Mouse (Mus musculus): ENCODE results near the gene Tomm40l.
A peak's percentile ranks its signal among the peaks of the same experiment; 100 is the strongest.

The Tomm40l gene

GRCm38 (mm10) chr1:171224857-171225256 lies 2.5 kb upstream of the Tomm40l start, which contains the start of gene Apoa2:
Apoa2 (plus strand) TSS chr1:171225054.
- no peak for DNase-seq

GRCm38 (mm10) chr1:171223796-171224195 lies 1.5 kb upstream of the Tomm40l start:
- no peak for DNase-seq

DNA sequence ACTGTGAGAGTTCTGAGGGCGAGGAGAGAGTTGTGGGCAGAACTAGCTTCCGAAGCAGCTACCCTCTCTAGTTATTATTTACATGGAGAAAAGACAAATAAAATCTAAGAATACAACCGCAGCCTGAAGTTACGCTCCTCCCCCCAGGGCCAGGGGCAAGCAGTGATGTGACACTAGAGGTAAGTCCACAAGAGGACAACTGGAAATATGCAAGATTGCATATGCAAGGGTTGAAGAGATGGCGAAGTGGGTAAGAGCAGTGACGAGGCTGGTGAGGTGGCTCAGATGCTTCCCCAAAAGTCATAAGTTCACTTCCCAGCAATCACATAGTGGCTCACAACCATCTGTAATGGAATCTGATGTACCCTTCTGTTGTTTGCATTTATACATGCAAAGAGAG lies 854 bp upstream of the Tomm40l start:
- DNase-seq: no peak

- peak; percentile 20 for DNase-seq
Observed at GRCm38 (mm10) chr1:171221281-171222193, 777 bp downstream of the Tomm40l start.

DNA sequence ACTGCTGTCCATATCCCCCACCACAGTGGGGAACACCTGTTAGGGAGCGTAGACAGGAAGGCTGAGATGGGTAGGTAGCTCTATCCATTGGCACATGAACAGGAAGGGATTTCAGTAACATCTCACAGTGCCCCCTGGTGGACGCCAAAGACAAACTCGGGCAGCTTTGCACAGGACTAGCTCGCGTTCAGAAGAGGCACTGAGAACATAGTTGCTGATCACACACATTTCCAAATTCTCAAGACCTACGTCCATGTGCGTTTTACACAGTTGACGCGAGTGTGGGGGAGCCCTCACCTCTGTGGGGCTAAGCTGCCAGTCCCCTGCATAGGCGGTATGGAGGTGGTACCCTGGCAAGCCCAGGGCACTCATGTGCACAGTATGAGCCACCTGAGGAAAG lies 1.4 kb downstream of the Tomm40l start:
- peak; percentile 90 for DNase-seq

DNA sequence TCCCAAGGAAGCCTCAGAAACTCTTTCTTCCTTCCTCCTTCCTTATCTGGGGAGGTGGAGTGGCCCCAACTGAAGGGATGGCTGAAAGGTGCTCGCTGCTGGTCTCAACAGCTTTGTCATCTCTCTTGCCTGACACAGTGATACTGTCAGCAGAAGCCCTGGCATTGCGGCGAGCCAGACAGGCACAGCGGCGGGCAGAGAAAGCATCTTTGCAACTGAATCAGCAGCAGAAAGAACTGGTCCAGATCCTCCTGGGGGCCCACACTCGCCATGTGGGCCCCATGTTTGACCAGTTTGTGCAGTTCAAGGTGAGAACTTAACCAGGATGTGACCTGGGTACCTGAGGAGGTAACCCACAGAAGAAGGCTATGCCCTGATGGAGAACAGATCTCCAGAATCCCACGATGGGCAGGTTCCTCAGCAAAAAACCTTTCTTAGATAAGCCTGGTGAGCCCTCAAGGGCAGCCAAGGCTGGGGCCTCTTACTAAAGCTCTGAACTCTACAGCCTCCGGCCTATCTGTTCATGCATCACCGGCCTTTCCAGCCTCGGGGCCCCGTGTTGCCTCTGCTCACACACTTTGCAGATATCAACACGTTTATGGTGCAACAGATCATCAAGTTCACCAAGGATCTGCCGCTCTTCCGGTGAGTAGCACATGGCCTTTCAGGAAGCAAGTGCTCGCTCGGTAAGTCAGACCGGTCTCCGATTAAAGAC lies 5.9 kb downstream of the Tomm40l start:
- DNase-seq: no peak

DNA sequence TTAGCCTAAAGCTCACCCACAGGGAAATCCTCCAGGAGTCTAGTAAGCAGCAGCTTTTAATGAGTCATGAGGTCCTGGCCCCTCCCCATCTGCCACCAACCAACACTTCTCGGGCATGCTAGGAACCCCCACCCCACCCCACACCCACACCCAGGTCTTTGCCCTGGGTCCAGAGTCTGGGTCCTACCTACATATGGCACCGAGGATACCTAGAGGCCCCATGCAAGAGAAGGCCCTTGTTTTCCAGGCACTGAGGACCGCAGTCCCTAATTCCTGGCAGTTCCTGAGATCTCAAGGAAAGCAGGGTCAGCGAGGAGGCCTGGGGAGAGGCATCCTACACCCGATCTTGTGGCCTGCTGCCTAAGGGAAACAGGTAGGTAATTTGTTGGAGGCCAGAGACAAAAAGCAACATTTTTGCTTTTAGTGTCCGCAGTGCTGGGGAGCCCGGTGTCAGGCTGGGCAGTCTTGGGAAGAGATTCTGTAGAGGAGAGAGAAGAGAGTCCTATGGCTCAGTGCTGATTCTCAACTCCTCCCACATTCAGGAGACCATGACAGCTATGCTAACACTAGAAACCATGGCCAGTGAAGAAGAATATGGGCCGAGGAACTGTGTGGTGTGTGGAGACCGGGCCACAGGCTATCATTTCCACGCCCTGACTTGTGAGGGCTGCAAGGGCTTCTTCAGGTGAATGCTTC lies 8.4 kb downstream of the Tomm40l start, which contains the start of gene Nr1i3:
Nr1i3 (plus strand) TSS at position 170 of the 696 bp plus-strand sequence.
- DNase-seq: no peak

DNA sequence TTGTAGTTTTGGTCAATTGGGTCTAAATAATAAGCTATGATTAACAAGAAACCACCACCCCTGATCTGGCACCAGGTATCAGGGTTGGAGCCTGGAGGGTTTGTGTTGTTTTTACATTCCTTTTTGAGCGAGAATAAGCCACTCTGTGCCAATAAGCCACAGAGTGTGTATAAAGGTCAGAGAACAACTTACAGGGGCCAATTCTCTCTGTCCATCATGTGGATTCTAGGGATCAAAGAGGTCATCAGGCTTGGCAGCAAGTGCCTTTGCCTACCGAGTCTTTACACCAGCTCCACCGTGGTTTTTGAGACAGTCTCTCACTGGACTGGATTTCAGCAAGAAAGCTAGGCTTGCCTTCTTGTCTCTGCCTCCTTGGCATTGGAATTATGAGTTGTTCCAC lies 9.5 kb downstream of the Tomm40l start:
- no peak for DNase-seq

GRCm38 (mm10) chr1:171209409-171209808 lies 12.9 kb downstream of the Tomm40l start:
- DNase-seq: no peak

- no peak for DNase-seq
Observed at GRCm38 (mm10) chr1:171205704-171206493, 16.4 kb downstream of the Tomm40l start.

DNA sequence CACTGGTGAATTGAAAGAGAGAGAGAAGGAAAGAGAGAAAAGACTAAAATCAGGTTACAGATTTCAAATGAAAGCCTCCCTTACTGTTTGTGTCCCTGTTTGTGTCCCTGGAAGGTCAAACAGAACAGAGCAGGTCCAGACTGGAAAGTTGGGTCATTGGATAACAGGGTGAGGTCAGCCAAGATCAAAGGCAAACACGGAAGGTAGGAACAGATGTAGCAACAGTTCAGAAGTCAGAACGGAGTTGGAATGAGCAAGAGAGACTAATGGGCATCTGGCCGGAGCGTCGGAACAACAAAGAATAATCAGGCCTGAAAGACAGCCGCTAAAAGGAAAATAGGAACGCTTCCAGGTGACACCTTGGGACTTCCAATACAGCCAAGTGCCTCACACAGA lies 18.1 kb downstream of the Tomm40l start:
- DNase-seq: no peak

DNA sequence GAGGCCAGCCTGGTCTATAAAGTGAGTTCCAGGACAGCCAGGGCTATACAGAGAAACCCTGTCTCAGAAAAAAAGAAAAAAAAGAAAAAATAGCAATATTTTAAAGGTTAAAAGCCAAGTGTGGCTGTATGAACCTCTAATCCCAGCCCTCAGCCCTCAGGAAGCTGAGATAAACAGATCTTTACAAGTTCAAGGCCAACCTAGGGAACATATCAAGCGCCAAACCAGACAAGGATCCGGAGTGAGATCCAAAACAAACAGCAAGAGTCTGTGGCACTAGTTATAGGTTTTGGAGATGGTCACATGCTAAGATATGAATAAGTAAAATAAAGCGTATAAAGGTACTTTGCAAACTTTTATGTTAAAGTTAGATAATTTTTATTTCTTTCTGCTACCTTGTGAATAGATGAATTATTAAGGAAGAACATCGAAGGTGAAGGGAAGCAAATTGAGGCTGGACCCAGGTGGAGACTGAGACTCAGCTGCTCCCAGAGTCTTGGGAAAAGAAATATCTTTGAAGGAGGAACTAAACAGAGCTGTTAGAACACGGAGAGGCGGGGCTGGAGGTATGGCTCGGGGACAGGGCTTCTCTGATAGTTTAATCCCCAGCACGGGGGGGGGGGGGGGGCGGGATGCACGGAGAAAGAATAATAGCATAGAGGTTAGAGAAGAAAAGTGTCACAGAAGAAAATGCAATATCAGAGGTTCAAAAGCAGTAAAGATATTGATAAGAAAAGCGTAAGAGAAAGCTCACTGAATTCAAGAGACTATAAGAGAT lies 18.7 kb downstream of the Tomm40l start:
- no peak for DNase-seq

DNA sequence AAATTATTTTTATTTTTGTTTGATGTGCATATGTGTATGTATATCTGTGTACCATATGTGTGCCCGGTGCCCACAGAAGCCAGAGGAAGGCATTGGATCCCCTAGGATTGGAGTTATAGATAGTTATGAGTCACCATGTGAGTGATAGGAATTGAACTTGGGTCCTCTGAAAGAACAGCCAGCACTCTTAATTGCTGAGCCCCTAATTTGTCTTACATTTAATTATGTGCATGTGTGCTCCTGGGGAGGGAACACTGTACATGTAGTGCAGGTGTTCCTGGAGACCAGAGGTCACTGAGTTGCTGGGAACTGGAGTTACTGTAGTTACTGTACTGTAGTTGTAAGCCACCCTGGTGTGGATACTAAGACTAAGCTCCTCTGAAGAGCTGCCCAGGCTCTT lies 21.5 kb downstream of the Tomm40l start:
- no peak for DNase-seq

- no peak for DNase-seq
Observed at GRCm38 (mm10) chr1:171199532-171199931, 22.8 kb downstream of the Tomm40l start.

GRCm38 (mm10) chr1:171195887-171196397 lies 26.4 kb downstream of the Tomm40l start, which contains the start of gene Pcp4l1:
Pcp4l1 (minus strand) TSS chr1:171196268.
- DNase-seq: peak; percentile 77

- no peak for DNase-seq
Observed at GRCm38 (mm10) chr1:171195046-171195822, 27.1 kb downstream of the Tomm40l start.

DNA sequence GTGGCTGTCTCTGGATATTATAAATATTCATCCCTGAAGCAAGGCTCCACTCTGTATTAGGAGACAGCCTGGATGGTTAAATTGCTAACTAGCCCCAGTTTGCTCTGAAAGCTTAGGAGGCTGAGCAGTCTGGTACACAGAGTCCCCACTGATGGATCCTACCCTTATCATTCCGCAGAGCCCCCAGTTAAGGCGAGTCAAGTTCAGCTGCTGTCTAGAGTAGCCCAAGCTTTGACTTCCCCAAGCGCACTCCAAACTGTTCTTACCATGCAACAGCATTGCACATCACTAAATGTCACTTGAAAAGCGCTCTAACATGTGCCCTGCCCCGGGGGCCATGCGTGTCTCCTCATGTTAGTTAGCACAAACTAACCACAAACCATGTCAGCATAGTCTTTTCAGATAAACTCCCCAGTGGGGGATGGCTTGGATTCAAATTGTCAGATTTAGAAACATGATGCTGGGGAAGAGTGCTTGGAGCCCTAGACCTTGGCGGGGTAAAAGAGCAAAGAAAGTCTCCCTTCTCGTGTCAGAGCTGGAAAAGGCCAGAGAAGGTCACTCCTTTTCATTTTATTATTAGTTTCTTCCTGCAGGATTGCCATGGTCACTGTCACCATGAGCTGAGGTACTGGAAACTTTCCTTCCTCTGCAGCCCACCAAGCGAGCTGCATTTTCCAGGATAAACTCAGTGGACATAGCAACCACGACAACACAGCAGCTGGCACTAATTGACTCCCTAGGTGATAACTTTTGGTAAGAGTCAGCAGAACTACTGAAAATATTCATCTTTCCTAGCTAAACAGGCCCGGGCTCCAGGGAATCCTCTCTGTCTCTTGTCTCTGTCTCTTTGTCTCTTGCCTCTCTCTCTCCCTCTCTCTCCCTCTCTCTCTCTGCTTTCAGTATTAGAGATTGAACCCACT lies 28.1 kb downstream of the Tomm40l start:
- no peak for DNase-seq

DNA sequence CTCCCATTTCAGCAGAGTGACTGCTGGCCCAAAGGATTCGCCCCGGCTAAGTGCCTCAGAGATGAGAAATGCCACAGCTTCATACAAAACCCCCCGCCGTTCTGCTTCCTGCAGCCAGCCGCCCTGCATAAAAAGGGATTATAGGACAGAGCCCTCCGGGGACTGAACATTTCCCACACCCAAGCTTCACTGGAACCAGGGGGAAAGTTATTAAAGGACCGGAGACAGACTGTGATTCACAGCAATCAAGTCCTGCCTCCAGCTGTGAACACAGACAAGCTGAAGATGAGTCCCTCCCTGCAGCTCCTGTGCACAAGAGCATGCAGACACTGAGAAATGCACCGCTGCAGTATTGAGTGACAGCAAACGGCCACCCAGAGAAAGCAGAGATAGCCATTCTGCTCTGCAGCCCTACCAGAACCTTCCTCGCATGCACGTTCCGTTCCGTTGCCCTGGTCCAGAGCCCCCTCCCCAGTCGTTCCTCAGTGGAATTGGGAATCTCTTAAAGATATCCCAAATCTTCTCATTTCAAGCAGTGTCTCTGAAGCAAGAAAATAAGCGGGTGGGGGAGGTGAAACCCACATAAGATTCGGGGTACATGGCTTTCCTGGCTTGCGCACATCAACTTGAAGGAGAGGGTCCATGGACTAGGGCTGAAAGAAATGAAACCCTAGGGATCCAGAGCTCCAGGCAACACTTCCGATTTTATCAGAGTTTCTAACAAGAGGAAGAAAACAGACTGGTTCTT lies 29.0 kb downstream of the Tomm40l start:
- DNase-seq: no peak

DNA sequence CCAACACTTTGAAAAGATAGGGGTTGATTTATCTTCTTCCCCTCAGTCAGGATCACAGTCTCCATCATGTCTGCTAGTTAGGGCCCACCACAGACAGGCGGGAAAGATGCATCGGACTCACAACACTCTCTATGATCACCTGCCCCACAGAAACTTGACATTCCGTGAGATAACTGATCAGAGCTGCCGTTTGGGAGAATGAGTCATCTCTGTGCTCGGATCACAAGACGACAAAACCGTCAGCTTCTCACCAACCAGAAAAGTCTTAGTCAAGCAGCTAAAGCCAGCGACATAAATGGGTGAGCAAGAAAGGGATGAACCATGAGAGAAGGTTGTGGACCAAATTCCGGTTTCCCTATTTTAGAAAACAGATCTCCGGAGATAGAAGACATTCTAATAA lies 30.0 kb downstream of the Tomm40l start:
- DNase-seq: no peak

Data from right cerebral cortex, adult 18-20 months (tissue).